ENCODE assay signal across 8 mouse cellular contexts in genomic region chr11:119943428-119943988, GRCm38 (mm10). TPM values are rescaled to one million over a fixed set of nuclear protein-coding genes. Genes with fewer than 3 reads are reported as not detected.
DNase-seq lines count a peak whose midpoint lies in the region; ATAC-seq and TF ChIP-seq lines count a peak whose summit lies in the region.

No protein-coding gene starts in this region.

- H3K9ac ChIP-seq in heart, embryonic 11.5 days (ENCODE audit: low read depth, low read length): peak overlapping the region; percentile 70
- H3K9ac ChIP-seq in hindbrain, embryonic 11.5 days (ENCODE audit: low read depth, low read length): peak overlapping the region; percentile 81
- peak overlapping the region; percentile 64 for H3K9ac ChIP-seq in liver, embryonic 15.5 days

- H3K4me2 ChIP-seq in heart, embryonic 11.5 days: peak overlapping the region; percentile 90
- H3K4me2 ChIP-seq in hindbrain, embryonic 11.5 days (replicated peaks; ENCODE audit: low read depth, low read length): peak overlapping the region; percentile 100
- H3K4me2 ChIP-seq in liver, embryonic 15.5 days: peak overlapping the region; percentile 97

- TF ChIP-seq POLR2A in cerebellum, adult 2 months (IDR thresholded peaks at IDR 0.05; ENCODE audit: borderline replicate concordance, insufficient read depth, low read length): no peak
- no peak for TF ChIP-seq POLR2A in small intestine, adult 2 months (IDR thresholded peaks at IDR 0.05; ENCODE audit: low read depth, low read length)

- WGBS in heart, embryonic 11.5 days (ENCODE audit: insufficient replicate concordance): 5% methylated on average over 32 of the region's 32 CpGs
- 2% methylated on average over 32 of the region's 32 CpGs for WGBS in cerebellum, adult 2 months
- 6% methylated on average over 32 of the region's 32 CpGs for WGBS in hindbrain, embryonic 11.5 days
- 2% methylated on average over 32 of the region's 32 CpGs for WGBS in liver, embryonic 15.5 days (ENCODE audit: insufficient replicate concordance)
- WGBS in small intestine, adult 2 months: 9% methylated on average over 32 of the region's 32 CpGs

- no peak for DNase-seq in heart, postnatal 36 days
- DNase-seq in CD4-positive helper T cell, adult 2 months (ENCODE audit: low read depth, low spot score): peak; percentile 56
- DNase-seq in cerebellum, adult 2 months: peak; percentile 65 to 76
- DNase-seq in hindbrain, embryonic 11.5 days (ENCODE audit: low spot score): peak; percentile 55
- DNase-seq in urinary bladder, postnatal 4 days (ENCODE audit: low spot score in 2 of 2): no peak

- H3K4me1 ChIP-seq in heart, embryonic 11.5 days (ENCODE audit: control insufficient read depth, insufficient read depth, low read length): peaks cover 15% of the 10 kb centered on the region
- H3K4me1 ChIP-seq in cerebellum, adult 2 months (ENCODE audit: control insufficient read depth, insufficient read depth, low read length): peaks cover 39% of the 10 kb centered on the region
- peaks cover 6% of the 10 kb centered on the region; the same call in 1 of the 2 replicates for H3K4me1 ChIP-seq in hindbrain, embryonic 11.5 days (replicated peaks; ENCODE audit: control insufficient read depth, insufficient read depth, low read length)
- peaks cover 76% of the 10 kb centered on the region for H3K4me1 ChIP-seq in liver, embryonic 15.5 days (replicated peaks)
- peaks cover 24% of the 10 kb centered on the region for H3K4me1 ChIP-seq in small intestine, adult 2 months (ENCODE audit: control insufficient read depth, insufficient read depth, insufficient read length, low read length)

- TF ChIP-seq CTCF in cerebellum, adult 2 months (IDR thresholded peaks at IDR 0.05; ENCODE audit: borderline replicate concordance, insufficient read depth, low read depth, low read length): no peak
- no peak for TF ChIP-seq CTCF in small intestine, adult 2 months (IDR thresholded peaks at IDR 0.05; ENCODE audit: extremely low read depth, insufficient read length, insufficient replicate concordance, low read depth, low read length)

- peak overlapping the region; percentile 62 for H3K4me3 ChIP-seq in heart, embryonic 11.5 days (ENCODE audit: low read depth, low read length)
- H3K4me3 ChIP-seq in cerebellum, adult 2 months (replicated peaks; ENCODE audit: insufficient read depth, low read depth, low read length): peak overlapping the region; percentile 94
- peak overlapping the region; percentile 68 for H3K4me3 ChIP-seq in hindbrain, embryonic 11.5 days (ENCODE audit: low read depth, low read length)
- H3K4me3 ChIP-seq in liver, embryonic 15.5 days (replicated peaks): peak overlapping the region; percentile 67
- peak overlapping the region; percentile 65 for H3K4me3 ChIP-seq in small intestine, adult 2 months (ENCODE audit: low read depth, low read length)

- no peak overlapping the region; the same call in 1 of the 2 replicates for H3K27ac ChIP-seq in heart, embryonic 11.5 days (ENCODE audit: low read depth, low read length)
- H3K27ac ChIP-seq in cerebellum, adult 2 months (ENCODE audit: insufficient read depth, low read length): peak overlapping the region; percentile 69
- 0 out of 2 replicates have a peak overlapping the region, but pooled peaks have one; percentile 6 for H3K27ac ChIP-seq in hindbrain, embryonic 11.5 days (ENCODE audit: low read depth, low read length)
- no peak overlapping the region for H3K27ac ChIP-seq in liver, embryonic 15.5 days (replicated peaks)
- H3K27ac ChIP-seq in small intestine, adult 2 months (ENCODE audit: insufficient read depth, low read depth, low read length): no peak overlapping the region

- no peaks in the 10 kb centered on the region for H3K9me3 ChIP-seq in heart, embryonic 11.5 days (replicated peaks; ENCODE audit: control insufficient read depth, low read length)
- H3K9me3 ChIP-seq in hindbrain, embryonic 11.5 days (ENCODE audit: control insufficient read depth, low read length): no peaks in the 10 kb centered on the region
- no peaks in the 10 kb centered on the region for H3K9me3 ChIP-seq in liver, embryonic 15.5 days (replicated peaks)

- intact Hi-C loops in heart, postnatal 36 days (cut with DNase I): loop anchor here (2.0 to 5.0 kb wide), 2 partner anchors 27 to 144 kb away; partner anchors contain the start of gene Cep131

- no peaks in the 10 kb centered on the region for H3K36me3 ChIP-seq in heart, embryonic 11.5 days (ENCODE audit: control insufficient read depth, insufficient read depth, low read length)
- no peaks in the 10 kb centered on the region for H3K36me3 ChIP-seq in hindbrain, embryonic 11.5 days (ENCODE audit: control insufficient read depth, insufficient read depth, low read length)
- no peaks in the 10 kb centered on the region for H3K36me3 ChIP-seq in liver, embryonic 15.5 days (replicated peaks)
- no peaks in the 10 kb centered on the region for H3K36me3 ChIP-seq in small intestine, adult 2 months (ENCODE audit: control insufficient read depth, insufficient read depth, low read length)

- H3K27me3 ChIP-seq in heart, embryonic 11.5 days (ENCODE audit: control insufficient read depth, insufficient read depth, low read length): peaks cover 3% of the 10 kb centered on the region
- H3K27me3 ChIP-seq in cerebellum, adult 2 months (ENCODE audit: control insufficient read depth, insufficient read depth, low read length): no peaks in the 10 kb centered on the region
- H3K27me3 ChIP-seq in hindbrain, embryonic 11.5 days (ENCODE audit: control insufficient read depth, insufficient read depth, low read length): peaks cover 7% of the 10 kb centered on the region
- H3K27me3 ChIP-seq in liver, embryonic 15.5 days: peaks cover 73% of the 10 kb centered on the region
- H3K27me3 ChIP-seq in small intestine, adult 2 months (ENCODE audit: control insufficient read depth, insufficient read depth, low read length): no peaks in the 10 kb centered on the region

- peak; percentile 20; the same call in 1 of the 2 replicates for ATAC-seq in heart, embryonic 11.5 days (replicated peaks; ENCODE audit: insufficient number of reproducible peaks, low FRiP score, low TSS enrichment)
- no peak for ATAC-seq in hindbrain, embryonic 11.5 days (ENCODE audit: low FRiP score)
- ATAC-seq in liver, embryonic 15.5 days (ENCODE audit: insufficient read depth): 0 out of 2 replicates have a peak, but pooled peaks have one; percentile 1

RNA-seq across cellular contexts. Expression of gene Baiap2, which starts 0.9 kb away (rescaled TPM):
- 12.8 and 15.4 TPM in 2 replicates for polyA plus RNA-seq in heart, embryonic 11.5 days (2014; fragmentation: Nextera tagmentation; extraction: Ambion mirVana)
- total RNA-seq in heart, postnatal 36 days (2021): 10 to 100 TPM in 1 of 2 experiments, 1 to 10 TPM in 1; 4.4 to 12.0 TPM
- polyA plus RNA-seq in cerebellum, adult 2 months (2012; rRNA removed): 116 and 141 TPM in 2 replicates
- 10.1 and 11.5 TPM in 2 replicates for polyA plus RNA-seq in hindbrain, embryonic 11.5 days (2014; fragmentation: Nextera tagmentation; extraction: Ambion mirVana)
- polyA plus RNA-seq in liver, embryonic 15.5 days (2015; fragmentation: Nextera tagmentation; extraction: Ambion mirVana): 8.0 and 9.4 TPM in 2 replicates
- polyA plus RNA-seq in small intestine, adult 2 months (2012; rRNA removed): 10.7 and 12.7 TPM in 2 replicates

RNA-seq across cellular contexts. Expression of gene Chmp6, which starts 30.3 kb away (rescaled TPM):
- 63.7 and 66.4 TPM in 2 replicates for polyA plus RNA-seq in heart, embryonic 11.5 days (2014; fragmentation: Nextera tagmentation; extraction: Ambion mirVana)
- 10 to 100 TPM; 27.9 TPM for total RNA-seq in heart, postnatal 36 days (2021)
- polyA plus RNA-seq in cerebellum, adult 2 months (2012; rRNA removed): 41.9 and 43.9 TPM in 2 replicates
- polyA plus RNA-seq in hindbrain, embryonic 11.5 days (2014; fragmentation: Nextera tagmentation; extraction: Ambion mirVana): 87.2 and 88.3 TPM in 2 replicates
- 25.4 and 29.5 TPM in 2 replicates for polyA plus RNA-seq in liver, embryonic 15.5 days (2015; fragmentation: Nextera tagmentation; extraction: Ambion mirVana)
- 69.0 and 137 TPM in 2 replicates for polyA plus RNA-seq in small intestine, adult 2 months (2012; rRNA removed)

Comparison
In these comparisons a context has a peak if more than half of its experiments do, and no peak if none do; other contexts are left out.
1. H3K27ac ChIP-seq: peak in cerebellum, adult 2 months (single experiment) and hindbrain, embryonic 11.5 days (single experiment); none in heart, embryonic 11.5 days (single experiment), liver, embryonic 15.5 days (single experiment) and small intestine, adult 2 months (single experiment).
2. DNase-seq: peak in CD4-positive helper T cell, adult 2 months (single experiment), cerebellum, adult 2 months (2 of 2) and hindbrain, embryonic 11.5 days (single experiment); none in heart, postnatal 36 days (0 of 2) and urinary bladder, postnatal 4 days (0 of 2).
3. Peak in every context shown above with its lines, with median percentiles within 50 percentile points of each other: H3K4me2 ChIP-seq, H3K4me3 ChIP-seq and H3K9ac ChIP-seq.